Mouse (Mus musculus): Measurements from ENCODE around the gene Gpr158.

The Gpr158 gene

DNA sequence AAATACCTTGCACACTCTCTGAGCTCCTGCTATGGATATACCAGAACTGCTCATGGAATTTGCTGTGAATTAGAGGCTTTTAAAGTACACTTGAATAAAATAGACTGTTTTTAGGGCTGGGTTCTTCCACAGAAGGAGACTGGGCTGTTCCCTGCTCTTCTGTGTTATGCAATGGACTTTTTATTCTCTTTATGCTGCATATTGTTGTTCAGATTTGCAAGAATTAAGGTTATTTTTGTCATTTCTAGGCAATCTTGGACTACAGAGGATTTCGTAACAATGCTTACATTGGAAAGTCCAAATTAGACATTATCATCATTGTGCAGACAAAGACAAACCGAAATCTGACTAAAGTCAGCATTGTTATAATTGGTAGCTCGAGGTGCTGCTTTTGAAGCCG is 298.4 kb downstream of the Gpr158 start:
- DNase-seq: no peak

DNA sequence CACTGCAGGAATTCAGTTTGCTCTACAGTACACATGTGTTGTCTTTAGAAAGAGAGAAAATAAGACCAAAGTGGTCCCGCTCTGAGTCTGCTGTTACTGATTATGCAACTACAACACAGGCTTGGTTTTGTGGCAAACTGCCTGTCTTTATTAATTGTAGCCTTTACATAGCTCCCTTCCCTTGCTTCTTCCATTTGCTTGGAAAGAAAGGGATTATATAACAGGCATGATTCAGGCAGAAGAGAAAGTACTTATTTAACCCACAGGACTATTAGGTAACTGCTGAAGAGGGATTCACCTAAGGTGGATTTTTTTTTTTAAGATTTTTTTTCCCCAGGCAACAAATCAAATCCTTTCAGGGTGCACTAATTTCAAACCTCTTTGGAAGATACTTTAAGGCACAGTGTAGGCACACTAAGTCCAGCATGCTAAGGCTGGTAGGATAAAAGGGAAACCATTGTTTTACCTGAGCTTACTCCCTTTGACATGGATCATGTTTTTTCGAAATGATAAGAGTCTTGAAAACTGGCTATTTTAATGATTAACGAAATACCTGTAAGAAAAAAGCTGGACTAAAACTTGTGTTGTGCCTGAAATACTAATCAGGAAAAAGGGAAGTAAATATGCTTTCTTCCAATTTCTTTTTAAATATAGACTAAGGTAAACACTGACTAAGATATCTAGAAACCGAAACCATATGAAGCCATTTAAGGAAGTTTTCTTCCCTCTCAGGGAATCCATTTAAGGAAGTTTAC is 308.9 kb downstream of the Gpr158 start:
- DNase-seq: no peak

DNA sequence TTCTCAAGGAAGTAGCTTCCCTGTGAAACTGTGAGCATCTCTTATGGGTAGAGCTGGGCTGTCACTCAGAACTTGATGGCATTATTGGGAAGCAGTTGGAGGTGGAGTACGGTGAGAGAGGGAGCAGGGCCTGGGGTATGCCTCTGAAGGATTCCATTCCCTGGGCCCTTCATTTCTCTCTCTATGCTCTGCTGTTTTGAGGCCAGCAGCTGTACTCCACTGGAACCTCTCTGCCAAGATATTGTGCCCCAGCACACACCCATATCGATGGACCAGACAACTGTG is 309.4 kb downstream of the Gpr158 start:
- no peak for DNase-seq

DNA sequence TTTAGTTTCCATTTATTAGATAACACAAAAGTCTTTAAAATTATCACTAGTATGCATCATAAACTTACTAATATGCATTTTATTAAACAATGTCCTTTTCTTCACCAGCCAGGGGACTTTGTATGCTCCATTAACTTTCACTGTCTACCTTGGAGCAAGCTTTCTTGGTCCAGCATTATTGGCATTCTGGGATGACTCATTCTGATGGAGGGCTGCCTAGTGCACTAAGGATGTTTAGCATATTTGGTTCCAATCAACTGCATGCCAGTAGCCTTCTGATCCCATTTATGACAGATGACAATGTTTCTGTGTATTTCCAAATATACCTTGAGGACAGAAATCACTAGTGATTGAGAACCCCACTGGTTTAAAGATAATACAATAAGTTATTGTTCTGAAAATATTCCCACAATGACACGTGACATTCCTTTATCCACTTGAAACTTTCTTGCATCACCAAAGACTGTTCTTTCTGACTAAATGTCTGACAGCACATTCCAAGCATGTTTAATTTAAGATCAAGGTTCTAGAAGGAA is 313.5 kb downstream of the Gpr158 start:
- no peak for DNase-seq

DNA sequence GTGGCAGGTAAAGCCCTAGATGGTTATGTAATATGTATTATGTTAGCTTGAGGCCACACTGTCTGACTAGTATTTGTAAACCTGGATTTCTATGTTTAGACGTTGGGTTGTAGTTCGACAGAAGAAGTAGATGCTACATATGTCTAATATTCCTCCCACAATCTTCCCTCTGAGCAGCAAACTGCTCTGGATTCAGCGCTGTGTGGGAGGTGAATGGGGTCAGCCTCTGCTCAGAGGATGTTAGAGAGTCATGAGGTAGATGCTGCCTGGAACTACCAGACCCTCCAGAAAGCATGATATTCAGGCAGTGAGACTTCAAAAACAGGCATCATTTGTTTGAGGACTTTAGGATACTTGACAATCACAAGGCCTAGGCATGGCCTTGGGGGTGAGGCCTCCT is 317.4 kb downstream of the Gpr158 start:
- no peak for DNase-seq

DNA sequence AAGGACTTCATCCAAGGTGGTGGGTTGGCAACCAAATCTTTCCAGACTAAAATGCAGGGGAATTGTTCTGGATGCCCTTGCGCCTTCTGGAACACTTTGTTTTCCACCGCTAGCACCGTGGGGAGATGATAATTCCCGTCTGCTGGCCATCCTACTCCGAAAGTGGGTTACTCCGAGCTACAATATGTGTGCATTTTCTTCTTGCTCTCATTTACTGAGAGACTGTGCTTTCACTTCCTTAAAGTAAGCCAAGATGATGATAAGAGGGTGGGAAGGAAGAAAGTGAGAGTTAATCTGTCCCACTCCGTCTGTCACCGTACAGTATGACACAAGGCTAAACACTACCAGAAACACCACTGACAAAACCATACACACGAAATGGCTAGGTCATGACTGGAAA is 325.8 kb downstream of the Gpr158 start:
- no peak for DNase-seq

DNA sequence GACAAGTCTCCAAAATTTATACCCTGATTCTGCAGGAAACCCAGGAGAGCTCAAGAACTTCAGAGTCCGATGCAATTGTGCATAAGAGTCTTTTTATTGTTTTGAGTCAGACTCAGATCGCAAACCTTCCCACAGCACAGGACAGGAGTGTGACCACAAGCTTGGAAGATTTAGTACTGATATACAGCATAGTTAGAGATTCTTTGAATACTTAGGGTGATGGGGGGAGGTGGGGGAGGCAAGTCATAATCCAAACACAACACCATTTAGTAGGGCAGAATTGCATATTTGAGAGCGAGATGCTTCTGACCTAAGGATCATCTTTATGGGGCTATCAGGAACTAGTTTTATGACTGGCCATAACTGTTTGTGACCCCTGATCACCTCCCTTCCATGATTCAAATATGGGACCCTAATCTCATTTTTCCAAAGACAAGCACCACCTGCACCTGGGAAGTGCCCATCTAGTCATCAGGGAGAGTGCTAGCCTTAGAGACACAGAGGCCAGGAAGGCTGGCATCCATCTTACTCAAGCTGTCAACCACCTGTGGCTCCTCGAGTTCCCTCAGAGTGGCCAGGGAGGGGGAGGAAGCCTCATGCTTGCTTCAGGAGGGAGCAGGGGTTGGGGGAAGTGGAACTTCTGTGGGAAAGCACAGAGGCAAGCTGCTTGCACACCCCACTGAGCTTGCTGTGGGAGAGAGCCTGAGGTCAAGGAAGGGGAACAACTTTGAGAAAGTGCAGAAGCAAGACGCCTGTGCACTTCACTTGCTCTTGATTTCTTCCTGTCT is 326.7 kb downstream of the Gpr158 start:
- DNase-seq: peak; percentile 33 to 52

DNA sequence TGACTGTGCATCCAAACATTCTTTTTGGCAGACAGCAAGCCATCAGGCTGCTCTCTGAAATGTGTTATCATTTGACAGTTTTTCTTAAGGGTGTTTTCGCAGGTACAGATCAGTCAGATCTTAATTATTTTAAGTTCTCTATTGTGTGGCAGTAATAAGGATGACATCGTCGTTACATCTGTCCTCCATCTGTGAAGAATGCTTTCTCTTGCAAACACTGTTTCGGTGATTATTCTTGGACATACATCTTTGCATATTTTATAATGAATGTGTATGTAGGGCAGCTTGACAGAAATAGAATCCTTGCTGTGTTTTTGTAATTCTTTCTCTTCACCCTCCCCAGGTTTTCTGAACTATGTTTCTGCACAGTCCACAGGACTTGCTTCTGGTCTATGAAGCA is 360.7 kb downstream of the Gpr158 start:
- no peak for DNase-seq

DNA sequence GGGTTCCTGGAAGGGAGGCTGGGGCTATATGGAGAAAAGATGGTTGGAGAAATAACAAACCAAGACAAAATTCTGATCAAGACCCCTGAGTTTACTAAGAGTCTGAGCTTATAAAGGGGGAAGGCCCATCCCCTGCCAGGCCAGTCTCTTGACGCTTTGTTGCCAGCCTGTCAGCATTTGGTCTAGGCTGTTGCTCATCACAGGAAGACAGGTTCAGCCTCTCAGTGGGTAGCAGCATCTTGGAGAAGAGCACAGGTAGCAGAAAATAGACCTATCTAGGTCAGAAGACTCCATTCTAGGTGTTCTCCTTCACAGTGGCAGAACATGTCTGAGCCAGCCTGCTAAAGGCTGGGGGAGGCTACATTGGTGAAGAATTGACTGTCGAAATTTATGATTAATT is 416.4 kb downstream of the Gpr158 start:
- peak; percentile 34 to 53 for DNase-seq

DNA sequence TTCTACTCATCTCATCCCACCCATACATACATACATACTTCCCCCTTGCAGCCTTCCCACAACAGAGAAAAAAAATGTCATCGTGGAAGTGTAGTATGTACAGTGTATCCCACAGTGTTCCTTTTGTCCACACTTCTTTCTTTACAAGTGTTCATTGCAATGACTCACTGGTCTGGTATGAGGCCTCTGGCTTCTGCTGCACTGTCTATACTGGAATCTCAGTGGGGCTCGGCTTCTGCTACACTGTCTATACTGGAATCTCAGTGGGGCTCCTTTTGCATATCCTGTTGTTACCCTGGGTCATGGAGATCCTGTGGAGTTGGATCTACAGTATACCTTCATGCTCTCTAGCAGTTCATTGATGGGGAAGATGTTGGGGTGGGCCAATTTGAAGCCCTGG is 425.8 kb downstream of the Gpr158 start:
- no peak for DNase-seq

DNA sequence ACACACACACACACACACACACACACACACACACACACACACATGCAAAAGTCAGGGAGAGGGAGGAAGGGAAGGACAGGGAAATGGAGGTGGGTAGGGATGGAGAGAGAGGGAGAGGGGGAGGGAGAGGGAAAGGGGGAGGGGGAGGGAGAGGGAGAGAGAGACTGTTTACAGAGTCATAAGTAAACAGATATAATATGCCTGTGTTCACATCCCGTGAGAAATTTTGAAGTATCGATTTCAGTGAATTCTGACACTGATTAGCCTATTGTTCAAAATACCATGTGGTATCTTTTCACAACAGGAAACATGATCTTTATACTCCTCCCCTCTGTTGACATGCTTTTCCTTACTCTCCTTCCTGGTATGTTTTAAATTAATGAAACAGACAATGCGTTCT is 432.3 kb downstream of the Gpr158 start:
- DNase-seq: no peak

DNA sequence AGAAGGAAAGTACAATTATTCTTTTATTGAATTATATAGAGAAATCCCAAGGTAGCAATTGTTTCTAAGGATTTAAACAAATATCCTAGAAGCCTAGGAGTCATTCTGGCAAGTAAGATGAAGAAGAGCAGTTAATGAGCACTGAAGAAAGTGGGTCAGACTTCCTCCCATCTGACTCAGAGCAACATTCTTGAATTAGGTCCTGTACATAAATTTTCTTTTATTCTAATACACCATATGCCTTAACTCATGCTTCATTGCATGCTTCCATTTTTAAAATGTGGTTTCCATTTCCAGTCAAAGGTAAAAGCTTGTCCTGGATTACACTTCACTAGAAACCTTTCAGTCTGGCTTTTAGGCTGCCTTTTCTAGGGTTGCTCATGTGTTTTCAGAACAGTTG is 432.7 kb downstream of the Gpr158 start:
- no peak for DNase-seq

DNA sequence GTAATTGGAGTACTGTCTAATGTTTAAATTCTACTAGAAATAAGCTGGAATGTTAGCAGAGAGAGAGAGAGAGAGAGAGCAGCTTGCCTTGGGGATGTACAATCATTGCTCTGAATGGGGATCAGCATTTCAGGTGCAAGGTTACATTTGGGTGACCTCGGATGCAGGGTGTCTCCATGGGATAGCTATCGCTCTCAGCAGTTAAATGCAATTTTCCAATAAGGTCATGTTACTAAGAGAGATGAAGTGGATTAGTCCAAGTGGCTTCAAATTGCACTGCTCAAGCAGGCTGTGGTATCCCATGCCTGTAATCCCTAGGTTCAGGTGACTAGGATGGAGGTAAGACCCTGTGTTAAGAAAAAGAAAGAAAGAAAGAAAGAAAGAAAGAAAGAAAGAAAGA is 441.2 kb downstream of the Gpr158 start:
- no peak for DNase-seq

DNA sequence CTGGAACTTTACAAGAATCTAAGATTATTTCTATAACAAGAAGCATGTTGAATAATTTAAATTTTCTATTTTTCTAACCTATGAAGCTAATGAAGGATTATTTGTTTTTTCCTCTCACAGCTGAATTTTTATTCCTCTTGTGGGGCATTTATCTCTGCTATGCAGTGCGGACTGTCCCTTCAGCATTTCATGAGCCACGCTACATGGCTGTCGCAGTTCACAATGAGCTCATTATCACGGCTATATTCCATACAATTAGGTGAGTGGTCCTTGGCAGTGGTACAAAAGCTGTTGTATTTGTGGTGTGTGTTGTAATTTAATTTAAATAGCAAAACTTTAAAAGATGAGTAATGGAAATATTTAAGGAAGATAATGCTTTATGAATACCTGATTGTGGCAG is 443.1 kb downstream of the Gpr158 start:
- DNase-seq: no peak

DNA sequence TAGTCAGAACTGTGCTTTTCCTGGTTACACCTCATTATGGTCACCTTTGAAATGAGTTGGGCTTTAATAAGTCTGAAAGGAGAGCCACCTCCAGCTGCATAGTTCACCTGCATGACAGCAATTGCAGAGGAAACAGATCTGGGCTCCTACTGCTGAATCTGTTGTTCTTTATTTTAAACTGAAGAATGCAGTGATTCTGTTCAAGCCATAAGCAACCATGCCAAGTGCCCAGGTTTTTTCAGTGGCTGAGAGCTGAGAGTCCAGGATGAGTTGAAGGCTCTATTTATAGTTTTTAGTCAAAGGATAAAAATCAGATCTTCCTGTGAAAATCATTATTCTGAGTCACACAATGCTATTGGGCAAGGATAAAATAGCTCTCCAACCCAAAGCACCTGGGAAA is 496.7 kb downstream of the Gpr158 start:
- peak; percentile 44 to 63 for DNase-seq

All from cerebellum, adult 18-20 months (tissue).